Mouse (Mus musculus) large intestine, adult 2 months (tissue): ENCODE results near the gene Syt6. TPM values are rescaled to one million over a fixed set of nuclear protein-coding genes. Genes with fewer than 3 reads are reported as not detected.

Experiments used
- DNase-seq: peaks from one replicate; pipeline ENCODE4 v3.0.0-alpha.2; 2012; ENCODE audit warnings: low read depth, low spot score
- WGBS: fragments of 180-500 bp; shearing (Covaris S2); methylation state at CpG from one replicate; pipeline ENCODE4 v1.1.7; 2018; 5-methylcytosine and 5-hydroxymethylcytosine counted together
- polyA plus RNA-seq: library from polyadenylated mRNA; depleted of rRNA; stranded (reverse); fragments of >200 nt; gene quantifications from 2 replicates; pipeline ENCODE4 v1.2.3, GENCODE M21; 2012

Syt6 gene
- polyA plus RNA-seq, 1 experiment: 0.21 TPM

DNA sequence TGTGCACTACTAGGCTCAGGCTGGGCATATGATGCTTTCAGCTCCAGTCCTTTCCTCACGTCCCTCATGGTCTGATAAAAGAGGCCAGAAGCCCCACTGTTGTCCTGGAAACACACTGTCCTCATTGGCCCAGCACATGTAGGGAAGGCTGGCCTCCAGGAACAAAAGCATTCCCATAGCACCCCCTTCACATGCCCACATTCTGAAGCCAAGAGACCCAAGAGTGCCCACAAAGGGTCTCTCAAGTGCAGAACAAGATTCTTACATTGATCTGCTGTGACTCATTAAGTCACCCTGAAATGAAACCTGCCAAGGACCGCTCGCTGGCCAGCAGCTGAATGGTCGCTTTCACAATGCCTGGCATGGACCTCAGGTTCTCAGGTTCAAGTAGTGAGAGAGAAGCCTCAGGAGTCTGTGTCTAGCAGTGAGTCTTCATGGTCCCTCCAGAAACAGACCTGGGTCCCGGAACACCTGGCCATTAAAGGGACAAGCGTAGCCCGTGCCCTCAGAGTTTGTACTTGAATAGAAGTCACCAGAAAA lies 20.3 kb downstream of the Syt6 start:
- no peak for DNase-seq
- WGBS: 84% methylated on average over 7 of the region's 7 CpGs

DNA sequence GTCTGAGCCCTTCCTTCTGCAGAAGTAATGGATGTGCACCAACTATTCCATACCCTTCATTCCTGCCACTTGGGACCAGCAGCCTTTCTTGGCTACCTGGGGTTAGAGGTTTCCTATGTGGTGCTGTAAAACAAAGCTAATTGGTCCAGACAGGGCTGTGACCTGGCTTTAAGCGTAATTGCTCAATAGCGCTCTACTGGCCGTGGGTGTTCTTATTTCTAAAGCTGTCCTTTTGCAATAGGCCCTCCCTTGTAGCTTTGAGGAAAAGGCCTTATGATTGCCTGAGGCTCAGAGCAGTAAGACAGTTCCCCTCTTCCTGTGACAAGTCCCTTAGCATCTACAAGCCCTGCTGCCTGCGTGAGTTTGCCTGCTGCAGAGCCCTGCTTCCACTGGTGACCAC lies 22.6 kb downstream of the Syt6 start:
- no peak for DNase-seq
- 76% methylated on average over 4 of the region's 4 CpGs for WGBS

DNA sequence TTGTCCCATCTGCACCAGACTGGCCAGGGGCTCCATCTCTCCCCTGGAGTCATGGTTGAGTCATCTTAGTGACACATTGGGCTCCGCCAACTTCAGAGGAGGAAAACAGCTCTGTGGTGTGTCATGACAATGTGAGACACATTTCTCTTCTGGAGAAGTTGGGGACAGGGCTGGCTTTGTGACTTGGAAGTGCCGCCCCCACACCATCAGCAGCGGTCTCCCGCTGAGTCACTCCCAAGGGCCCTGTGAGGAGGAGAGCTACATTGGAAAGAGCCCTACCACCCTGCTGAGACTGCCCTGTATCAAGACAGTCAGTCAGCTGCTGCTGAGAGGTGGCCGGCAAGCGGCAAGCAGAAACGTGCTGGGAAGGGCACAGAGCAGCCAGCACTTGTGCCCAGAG lies 26.0 kb downstream of the Syt6 start:
- no peak for DNase-seq
- WGBS: 64% methylated on average over 7 of the region's 7 CpGs

DNA sequence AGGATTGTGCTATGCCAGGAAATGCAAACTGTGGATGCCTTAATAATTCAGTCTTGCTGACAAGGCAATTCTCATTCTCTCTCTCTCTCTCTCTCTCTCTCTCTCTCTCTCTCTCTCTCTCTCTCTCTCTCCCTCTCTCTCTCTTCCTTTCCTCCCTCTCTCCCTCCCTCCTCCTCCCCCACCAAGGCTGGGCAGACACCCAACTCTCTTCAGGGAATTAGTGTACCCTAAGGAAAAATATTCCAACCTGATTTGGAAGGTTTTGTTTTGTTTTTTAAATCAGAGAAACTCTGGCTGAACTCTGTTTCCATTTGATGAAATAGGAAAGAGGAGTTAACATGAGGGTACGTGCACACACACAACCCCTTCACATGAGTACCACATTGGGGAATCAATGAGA lies 26.5 kb downstream of the Syt6 start:
- 88% methylated on average over 1 of the region's 1 CpGs for WGBS

DNA sequence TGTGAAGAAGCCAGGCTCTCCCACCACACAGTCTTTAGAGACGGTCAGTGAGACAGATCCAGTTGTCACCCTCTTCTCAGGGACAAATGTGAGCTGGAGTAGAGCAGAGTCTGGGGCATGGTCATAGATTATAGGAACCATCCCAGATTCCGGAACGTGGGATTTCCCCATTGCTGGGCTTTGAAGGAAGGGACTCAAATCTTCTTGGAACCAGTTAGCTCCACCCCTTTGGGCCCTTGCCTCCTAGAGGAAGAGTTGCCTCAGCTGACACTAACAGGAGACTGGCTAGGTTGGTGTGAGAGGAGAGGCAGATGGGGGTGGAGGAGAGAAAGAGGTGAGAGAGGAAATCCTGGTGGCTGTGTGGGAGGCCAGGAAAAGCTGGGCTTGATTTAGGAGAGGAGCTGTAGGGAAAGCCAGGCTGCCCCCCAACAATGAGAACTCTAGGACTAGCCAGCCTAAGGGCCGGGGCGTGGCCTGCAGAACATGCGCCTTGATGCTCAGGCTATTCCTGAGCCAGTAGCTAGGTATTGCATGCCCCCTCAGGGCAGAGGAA lies 31.1 kb downstream of the Syt6 start:
- WGBS: 80% methylated on average over 6 of the region's 6 CpGs
- DNase-seq: no peak

More for the DNA sequence above, 26.5 kb downstream of the Syt6 start:
- DNase-seq: no peak

DNA sequence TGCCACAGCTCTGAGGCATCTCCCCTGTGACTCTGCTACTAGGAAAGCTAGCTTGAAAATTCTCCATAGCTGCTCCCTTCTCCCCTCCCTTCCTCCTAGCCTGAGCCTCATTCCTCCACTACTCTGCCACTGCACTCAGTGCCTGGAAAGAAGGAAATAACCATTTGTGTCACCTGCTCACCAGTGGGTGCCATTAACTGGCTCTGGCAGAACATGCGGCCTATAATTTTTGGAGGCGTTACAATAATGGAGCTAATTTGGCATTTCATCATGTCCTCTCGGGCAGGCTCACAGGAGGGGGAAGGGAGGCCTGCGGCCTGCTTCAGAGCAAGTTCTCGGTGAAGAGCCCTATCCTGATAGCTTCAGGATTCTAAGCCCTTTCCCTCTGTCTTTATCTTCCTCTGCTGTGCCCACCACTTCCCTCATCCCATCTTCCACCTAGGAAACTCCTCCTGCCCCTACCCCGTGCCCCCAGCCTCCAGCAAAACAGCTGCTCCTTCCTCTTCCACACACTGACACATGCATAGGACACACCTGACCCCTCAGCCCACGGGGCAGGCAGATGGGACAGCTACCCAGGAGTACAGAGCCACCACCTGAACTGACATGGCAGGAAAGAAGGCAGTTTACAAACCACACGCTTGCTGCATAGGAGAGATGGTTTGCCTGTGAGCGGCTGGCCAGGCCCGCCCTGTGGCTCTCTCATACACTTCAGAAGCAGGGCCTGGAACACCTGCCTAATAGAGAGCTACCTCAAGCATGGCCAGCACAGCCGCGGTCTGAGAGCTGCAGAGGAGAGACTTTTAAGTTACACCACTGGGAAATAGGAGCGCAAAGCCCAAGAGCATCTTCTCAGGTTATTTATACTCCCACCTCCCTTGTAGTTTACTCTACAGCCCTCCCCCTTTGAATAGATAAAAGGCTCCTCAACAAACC lies 31.9 kb downstream of the Syt6 start:
- WGBS: 72% methylated on average over 13 of the region's 13 CpGs
- no peak for DNase-seq

DNA sequence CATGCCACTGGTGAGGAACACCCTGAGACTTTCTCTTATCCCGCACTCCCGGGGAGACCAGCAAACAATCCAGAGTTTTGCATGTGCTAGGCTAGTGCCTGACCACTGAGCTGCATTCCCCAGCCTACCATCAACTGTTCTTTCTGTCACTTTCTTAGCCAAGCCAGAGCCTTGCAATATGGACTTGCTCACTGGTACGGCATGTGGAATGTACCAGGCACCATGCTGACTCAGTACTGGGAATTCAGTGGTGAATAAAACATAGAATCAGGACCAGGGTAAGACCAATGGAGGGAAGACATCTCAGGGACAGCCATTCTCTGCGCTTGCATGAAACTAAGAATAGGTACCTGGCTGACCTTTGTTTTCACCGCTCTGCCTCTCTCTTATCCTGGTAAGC lies 35.2 kb downstream of the Syt6 start:
- no peak for DNase-seq
- 91% methylated on average over 5 of the region's 5 CpGs for WGBS

DNA sequence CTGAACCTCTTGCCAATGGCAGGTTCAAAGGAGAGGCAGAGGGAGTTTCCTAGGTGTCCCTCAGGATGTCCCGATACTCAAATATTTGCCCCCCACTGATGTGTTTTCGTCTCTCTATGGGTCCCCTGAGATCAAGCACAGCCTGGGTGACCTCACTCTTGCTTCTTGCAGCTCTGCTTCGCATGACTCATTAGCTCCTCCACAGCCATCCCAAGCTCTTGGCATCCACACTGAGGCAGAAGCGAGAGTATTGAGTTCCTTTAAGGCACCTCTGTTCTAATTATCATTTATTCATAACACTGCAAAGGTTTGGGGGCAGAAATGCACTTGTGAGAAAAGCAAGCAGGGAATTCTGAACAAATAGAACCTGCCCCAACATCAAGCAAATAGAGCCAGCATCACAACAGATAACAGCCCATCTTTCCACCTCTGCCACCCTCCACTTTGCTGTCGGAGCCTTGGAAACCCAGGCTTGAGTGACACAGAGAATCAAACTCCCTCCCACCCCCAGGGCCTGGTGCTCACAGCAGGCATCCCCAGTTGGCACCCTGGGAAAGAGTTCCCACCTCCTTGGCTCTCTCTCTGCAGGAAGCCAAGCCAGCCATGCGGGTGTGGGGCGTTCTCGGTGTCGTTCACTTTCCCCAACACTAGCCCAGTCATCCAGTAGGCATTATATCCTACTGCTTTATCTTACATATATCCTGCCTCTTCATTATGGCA lies 37.8 kb downstream of the Syt6 start:
- no peak for DNase-seq
- WGBS: 72% methylated on average over 9 of the region's 9 CpGs

DNA sequence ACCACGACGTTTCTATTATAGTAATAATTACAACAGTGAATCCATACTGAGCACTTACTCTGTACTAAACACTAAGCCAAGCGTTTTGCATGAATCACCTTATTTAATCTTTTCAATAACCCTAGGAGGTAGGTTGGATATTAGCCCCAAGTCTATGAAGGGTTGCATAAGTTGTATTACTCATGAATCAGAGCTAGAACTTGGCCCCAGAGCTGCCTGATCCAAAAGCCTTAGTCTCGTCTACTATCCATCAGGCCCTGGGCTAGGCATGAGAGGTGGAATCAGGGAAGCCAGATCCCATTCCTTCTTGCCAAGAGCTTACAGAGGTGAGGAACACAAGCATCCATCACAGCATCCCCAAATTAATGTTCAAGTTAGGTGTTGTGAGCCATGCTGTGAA lies 40.6 kb downstream of the Syt6 start:
- 78% methylated on average over 4 of the region's 4 CpGs for WGBS

DNA sequence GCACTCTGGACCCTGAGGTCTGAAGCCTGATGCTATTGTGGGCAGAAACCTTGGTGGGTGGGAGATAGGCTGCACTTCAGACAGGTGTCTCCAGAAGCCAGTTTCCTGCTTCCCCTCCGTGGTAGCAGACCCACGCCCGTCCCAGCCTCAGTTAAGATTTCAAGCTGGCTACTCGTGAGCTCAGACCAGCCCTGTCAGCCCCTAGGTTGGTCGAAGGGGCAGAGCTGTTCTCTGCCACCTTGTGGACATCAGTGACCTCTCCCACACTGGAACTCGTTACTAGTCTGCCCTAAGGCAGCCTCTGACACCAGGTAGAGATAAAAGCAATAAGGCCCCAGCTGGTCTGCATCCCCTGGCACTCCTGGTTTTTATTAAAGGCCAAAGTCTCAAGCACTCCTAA lies 42.0 kb downstream of the Syt6 start:
- 25% methylated on average over 6 of the region's 6 CpGs for WGBS

More for the DNA sequence above, 40.6 kb downstream of the Syt6 start:
- DNase-seq: no peak

DNA sequence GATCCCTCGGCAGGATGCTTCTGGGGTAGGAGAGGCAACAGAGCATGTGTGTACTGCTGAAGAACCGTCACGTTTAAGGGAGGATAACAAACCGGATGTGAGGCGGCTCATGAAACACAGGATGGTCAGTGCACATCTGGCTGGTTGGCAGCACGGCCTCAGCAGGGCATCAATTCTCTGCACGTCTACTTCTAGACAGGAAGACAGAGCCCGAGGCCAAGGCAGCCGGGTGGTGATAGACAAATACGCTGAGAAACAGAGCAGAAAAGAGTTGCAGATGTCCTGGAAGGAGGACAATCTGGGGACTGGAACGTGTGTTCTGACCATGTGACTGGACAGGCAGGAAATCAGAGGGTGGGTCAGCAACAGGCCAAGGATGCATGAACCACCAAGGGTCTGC lies 45.1 kb downstream of the Syt6 start:
- no peak for DNase-seq

More for the DNA sequence above, 42.0 kb downstream of the Syt6 start:
- no peak for DNase-seq

DNA sequence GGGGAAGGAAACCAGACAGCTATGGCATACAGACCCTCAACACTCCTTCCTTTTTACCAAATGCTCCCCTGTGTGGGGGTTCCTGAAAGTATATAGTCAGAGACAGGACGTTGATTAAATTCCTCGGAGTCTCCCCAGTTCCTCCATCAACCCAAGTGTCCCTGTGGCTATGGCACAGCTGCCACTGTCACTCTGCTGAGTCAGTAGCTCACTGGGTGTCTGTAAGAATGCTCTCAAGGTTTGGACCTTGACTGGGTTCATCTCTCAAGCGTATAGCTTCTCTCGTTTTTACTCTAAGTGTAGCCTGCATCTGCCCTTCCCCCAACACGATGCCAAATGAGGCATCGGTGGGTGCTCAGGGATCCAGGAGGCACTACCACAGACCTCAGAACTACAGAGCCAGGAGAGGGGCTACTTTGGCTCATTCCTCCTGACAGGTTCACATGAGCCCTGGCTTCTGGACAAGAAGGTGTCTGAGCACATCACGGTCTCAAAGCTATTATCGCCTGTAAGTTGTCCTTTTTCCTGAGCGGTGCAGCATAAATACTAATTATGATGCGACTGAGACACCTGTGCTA lies 49.0 kb downstream of the Syt6 start:
- 87% methylated on average over 10 of the region's 10 CpGs for WGBS
- no peak for DNase-seq

More for the DNA sequence above, 45.1 kb downstream of the Syt6 start:
- WGBS: 70% methylated on average over 11 of the region's 11 CpGs

DNA sequence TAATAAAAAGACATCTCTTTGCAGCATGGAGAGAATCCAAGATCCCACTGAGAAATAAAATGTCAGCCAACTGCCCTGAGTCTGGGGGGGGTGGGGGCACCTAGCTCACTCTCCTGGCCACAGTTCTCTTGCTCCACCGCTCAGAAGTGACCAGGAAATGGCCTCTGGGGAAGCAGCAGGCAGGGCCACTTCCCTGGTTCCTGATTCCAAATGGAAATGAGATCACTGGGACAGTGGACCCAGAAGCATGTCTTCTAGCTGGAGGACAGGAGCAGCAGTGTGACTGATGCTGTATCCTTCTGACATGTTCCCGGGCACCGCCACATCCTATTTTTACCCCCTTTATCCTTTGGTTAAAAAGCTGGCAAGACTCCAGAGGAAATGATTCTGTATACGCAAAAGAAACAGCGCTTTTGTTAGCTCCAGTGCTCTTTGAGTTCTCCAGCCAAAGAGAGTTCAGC lies 49.6 kb downstream of the Syt6 start:
- 41% methylated on average over 5 of the region's 5 CpGs for WGBS
- DNase-seq: no peak

DNA sequence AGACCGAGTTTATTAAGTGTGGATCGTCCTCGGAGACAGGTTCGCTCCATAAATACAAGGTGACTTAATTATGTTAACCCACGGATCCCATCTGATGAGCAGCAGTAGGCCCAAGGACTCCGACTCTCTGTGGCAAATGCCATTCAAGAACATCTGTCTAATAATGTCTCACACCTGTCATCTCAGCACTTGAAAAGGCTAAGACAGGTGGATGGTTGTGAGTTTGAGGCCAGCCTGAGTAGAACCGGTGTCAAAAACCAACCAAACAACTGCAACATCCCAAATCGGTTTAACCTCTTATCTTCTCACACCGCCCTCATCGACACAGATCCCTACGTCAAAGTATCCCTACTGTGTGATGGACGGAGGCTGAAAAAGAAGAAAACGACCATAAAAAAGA lies 50.1 kb downstream of the Syt6 start:
- WGBS: 85% methylated on average over 13 of the region's 13 CpGs
- DNase-seq: no peak

DNA sequence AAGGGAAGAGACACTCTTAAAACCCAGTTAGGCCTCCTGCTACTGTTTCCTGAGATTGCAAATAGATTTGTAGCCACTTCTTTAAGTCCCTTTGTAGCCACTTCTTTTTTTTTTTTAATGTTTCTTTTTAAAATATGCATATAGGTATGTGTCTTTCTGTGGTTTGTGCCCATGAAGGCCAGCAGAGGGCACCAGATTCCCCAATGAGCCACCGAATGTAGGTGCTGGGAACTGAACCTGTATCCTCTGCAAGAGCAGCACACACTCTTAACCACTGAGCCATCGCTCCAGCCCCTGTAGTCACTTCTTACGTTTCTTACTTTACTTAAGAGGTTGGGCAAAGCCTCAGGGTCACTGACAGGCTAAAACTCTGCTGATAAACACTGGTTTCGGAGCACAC lies 51.5 kb downstream of the Syt6 start:
- WGBS: 88% methylated on average over 4 of the region's 4 CpGs
- DNase-seq: no peak

DNA sequence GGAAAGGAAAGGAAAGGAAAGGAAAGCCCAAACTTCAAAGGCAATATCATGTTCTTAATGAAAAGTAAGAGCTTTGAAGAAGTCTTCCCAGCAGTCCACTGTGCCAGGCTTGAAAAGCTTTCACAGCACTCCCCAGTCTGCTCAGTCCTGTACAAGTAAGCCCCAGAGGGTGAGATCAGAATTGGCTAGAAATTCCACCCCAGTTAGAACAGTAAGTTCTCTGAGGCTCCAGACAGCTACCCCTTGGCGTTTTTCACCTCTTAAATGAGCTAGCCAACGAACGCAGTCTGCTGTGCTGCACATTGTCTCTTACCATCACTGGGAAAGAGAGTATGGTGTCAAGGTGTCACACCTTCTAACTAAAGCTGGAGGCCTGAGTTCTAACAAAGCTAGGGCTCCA lies 52.6 kb downstream of the Syt6 start:
- 80% methylated on average over 3 of the region's 3 CpGs for WGBS
- DNase-seq: no peak

DNA sequence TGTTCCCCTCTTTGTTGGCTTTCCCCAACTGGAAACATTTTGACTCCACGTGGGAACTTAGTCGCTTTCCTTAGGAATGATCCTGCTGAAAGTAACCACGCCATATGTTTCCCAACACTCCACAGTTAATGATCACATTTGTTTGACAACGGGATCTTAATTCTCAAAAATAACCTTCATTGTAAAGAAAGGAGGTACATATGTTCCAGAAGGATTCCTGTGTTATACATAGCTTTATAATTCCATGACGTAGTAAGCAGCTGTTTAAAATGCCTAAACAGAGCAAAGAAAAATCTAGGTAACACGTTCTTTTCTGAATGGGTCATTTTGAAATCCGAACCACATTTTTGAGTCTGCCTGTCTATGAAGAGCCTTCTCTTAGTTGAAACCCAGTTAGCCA lies 58.1 kb downstream of the Syt6 start:
- no peak for DNase-seq
- 79% methylated on average over 7 of the region's 7 CpGs for WGBS

DNA sequence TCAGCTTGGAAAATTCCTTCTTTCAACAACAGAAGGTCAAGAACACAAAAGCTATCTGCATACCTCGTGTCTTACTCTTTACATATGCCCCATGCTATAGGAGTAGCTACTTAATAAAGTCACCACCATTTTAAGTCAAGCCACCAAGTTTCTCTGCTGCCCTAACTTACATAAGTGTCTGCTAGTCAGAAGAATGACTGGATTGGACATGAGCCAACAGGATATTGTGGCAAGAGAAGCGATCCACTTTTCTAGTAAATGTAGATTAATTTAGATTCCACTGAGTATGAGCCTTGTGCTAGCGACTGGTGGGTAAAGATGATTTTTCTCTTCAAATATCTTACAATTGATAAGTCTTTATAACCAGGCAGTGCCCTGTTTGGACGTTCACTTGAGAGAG lies 58.8 kb downstream of the Syt6 start:
- no peak for DNase-seq
- 39% methylated on average over 4 of the region's 4 CpGs for WGBS

DNA sequence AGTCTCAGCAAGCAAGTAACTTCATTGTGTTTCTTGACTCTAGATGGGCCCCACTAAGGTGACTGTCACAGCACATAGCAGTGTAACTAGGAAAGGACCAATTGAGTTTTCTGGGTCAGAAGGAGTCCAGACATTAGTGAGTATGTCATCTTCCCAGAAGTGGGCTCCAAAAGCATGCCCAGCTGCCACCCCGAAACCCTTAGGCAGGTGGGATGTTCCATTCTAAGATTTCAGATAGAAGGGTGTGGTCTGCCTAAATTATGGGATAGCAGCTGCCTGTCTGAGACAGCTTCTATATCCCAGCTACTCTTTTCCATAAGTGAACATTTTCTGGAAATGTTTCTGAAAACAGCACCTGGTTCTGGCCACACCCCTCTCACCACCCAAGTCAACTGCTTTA lies 59.2 kb downstream of the Syt6 start:
- no peak for DNase-seq
- 92% methylated on average over 1 of the region's 1 CpGs for WGBS

DNA sequence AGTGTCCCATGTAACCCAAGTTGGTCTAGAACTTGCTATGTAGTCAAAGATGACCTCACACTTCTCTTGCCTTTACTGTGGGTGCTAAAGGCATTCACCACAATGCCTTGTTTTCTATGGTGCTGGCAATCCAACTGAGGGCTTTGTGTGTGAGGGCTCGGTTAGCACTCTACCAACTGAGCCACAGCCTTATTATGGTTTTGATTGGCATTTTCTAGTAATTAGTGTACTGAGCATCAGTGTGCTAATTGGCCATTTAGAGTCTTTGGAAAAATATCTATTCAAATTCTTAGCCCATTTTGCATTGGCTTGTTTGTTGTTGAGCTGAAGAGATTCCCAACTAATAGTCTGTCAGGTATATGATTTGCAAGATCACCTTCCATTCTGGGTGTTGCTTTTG lies 62.6 kb downstream of the Syt6 start:
- no peak for DNase-seq
- 81% methylated on average over 1 of the region's 1 CpGs for WGBS
